Mouse (Mus musculus) retina, postnatal 7 days (tissue): ENCODE results near the gene Nudt8.

ENCODE experiments used
- DNase-seq: peaks from one replicate; pipeline ENCODE4 v3.0.0-alpha.2; 2012; ENCODE audit warnings: low read depth, low spot score

Gene Nudt8

DNA sequence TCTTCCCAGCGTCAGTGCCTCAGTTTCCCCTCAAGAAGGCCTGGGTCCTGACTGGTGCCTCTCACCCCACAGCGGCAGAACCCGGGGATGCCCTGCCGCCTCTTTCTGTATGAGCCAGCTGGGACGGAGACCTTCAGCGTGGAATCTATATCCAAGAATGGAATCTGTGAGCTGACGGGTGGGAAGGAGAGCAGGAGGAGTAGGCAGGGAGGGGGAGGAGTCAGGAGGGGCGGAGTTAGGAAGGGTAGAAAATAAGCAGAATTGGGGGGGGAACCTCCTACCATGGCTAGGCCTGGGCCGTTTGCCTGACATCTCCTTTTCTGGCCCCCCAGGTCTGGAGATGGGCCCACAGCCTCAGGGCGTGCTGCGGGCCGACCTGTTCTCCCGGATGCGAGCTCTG is 12.3 kb upstream of the Nudt8 start:
- no peak for DNase-seq

DNA sequence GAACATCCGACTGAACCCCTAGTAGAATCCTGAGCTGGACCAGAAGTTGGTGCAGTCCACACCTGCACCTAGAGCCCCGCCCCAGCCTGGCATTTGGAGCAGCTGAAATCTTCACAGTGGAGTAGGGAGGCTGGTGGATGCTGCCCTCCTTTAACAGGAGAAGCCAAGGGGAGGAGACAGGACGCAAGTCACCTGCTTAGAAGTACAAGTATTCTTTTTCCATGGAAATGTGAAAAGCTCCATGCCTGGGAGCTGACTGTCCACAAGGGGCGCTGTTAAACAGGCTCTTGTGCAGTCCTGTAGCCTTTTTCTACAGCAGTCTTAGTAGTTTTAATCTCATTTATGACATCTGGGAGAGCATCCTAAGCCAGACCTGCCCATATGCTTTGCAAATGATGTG is 11.6 kb upstream of the Nudt8 start:
- DNase-seq, result no peak

DNA sequence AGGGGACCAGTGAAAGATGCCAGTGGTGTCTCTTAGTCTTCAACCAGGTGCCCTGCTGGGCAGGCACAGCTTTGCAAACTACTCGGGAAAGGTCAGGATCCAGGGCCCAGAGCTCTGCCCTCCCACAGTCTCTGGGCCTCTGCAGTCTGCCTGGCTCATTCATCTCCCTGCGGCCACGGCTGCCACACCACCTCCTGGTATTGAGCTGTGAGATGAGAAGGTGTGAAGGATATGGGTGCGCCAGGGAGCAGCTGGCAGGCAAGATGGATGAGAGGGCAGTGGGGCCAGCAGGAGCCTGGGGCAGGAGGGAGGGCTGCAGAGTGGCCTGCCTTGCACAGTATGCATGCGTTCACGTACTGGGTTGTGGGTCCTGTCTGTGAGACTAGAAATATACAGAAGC is 9.6 kb upstream of the Nudt8 start:
- DNase-seq, result no peak

DNA sequence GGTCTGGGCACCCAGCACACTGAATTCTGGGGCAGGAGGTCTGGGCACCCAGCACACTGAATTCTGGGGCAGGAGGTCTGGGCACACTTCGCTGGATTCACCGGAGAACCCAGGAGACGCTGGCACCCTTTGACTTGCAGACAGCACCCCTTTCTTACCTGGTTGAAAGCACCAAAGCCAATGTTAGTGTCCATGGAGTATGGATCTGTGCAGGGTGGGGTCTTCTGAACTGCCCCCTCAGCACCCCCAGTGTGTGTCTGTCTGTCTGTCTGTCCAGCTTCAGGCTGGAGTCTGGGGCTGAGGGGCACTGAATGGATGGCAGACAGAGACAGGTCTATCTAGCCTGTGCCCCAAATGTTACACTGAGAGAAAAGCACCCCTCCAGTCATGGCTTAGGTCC is 8.8 kb upstream of the Nudt8 start:
- no peak for DNase-seq

DNA sequence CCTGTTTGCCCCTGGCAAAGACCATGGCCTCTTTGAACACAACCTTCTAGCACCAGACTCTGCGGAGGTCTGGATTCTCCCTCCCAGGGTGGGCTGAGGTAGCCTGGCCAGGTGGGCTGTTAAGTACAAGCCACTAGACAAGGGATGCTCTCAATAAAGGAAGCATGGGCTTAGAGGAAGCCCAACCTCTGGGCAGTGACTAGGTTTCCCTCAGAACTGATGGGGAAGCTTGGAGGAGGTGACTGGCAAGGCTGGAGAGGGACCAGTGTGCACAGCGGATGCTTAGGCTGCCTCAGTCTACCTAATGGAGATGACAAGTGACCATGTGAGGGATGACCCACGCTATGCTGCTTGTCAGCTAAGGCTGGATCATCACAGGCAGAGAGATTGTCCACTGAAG is 8.4 kb upstream of the Nudt8 start:
- DNase-seq, result no peak

DNA sequence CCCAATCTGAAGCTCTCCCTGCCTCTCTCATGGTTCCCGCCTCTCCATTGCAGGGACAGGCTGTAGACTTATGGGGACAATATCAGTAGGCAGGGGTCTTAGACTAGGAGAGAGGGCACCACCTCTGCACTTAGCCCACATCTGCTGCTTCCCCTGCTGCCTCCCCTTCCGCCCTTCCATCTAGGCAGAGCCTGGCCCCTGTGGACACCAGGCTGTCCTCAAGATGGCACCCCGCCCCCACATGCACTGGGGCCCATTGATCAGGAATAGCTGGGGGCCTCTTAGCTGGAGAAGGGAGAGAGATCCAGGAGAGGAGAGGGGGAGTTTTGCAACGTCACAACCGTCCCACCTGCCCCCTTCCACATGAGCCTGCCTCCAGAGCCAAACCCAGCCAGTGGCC is 8.0 kb upstream of the Nudt8 start, which contains the start of gene Tbx10:
TSS of gene Tbx10 (plus strand) at position 337 of the 400 bp plus-strand sequence.
- DNase-seq, result no peak

DNA sequence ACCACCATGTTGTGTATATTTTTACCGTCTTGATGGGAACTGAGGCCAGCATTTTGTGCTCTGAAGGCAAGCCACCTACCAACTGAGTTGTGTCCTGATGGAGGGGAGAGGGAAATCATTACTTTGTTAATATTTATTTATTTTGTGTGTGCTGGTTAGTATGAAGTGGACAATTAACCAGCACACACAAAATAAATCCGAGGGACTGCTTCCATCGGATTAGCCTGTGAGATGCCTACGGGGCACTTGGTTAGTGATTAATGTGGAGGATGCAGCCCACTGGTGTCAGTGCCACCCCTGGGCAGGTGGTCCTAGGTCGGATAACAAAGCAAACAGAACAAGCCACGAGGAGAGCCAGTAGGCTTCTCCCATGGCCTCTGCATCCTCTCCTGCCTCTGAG is 5.4 kb upstream of the Nudt8 start:
- no peak for DNase-seq

DNA sequence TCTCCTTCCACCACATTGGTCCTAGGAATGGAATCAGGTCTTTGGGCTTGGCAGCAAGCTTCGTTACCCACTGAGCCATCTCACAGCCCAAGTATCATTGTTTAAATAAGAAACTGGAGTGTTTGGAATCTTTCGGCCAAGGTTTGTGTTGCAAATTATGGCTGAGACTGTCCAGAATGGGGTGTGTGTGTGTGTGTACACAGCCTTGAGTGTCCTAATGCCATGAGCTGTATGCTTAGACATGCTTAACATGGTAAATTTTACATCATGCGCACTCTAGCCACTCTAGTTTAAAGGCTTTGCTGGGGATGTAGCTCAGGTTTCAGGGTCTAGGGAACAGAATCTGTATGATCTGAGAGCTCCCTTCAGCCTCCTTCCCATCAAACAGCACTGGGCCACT is 4.9 kb upstream of the Nudt8 start:
- DNase-seq, result no peak

DNA sequence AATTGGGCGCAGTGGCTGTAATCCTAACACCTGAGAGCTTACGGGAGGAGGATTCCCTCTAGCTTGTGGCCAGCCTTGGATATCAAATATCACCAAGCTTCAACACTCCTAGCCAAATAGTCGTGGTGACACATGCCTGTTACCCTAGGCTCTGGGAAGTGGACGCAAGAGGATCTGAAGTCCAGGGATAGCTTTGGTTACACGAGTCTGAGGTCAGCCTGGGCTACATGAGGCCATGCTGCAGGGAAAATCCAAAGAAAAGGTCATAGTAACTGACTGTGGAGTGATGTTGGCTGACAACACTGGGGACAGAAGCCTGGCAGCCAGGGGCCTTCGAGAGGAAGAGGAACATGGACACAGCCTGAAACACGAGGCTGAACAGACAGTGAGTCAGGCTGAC is 4.3 kb upstream of the Nudt8 start:
- DNase-seq, result no peak

DNA sequence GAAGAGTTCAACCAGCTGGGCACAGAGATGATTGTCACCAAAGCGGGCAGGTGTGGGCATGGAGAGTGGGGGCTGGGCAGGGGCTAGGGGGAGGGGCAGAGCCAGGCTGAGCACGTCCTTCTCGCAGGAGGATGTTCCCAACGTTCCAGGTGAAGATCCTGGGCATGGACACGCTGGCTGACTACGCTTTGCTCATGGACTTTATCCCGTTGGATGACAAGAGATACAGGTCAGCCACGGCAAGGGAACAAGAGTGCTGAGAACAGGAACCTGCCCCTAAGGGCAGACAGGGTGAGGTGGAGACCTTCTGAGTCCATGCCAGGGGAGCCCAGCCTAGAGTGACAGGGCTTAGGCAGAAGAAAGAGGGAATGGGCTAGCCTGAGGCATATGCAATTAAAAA is 3.6 kb upstream of the Nudt8 start:
- no peak for DNase-seq

DNA sequence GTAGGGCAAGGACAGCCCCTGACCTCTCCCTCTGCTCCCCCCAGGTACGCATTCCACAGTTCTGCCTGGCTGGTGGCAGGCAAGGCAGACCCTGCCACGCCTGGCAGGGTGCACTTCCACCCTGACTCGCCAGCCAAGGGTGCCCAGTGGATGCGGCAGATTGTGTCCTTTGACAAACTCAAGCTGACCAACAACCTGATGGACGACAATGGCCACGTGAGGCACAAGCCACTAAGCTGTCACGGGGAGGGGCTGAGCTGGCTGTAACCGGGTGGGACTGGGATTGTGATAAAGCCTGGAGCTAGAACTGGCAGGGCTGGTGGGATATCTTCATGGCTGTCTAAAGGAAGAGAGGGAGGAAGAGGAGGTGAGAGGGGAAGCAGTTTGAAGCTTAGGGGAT is 3.1 kb upstream of the Nudt8 start:
- no peak for DNase-seq

DNA sequence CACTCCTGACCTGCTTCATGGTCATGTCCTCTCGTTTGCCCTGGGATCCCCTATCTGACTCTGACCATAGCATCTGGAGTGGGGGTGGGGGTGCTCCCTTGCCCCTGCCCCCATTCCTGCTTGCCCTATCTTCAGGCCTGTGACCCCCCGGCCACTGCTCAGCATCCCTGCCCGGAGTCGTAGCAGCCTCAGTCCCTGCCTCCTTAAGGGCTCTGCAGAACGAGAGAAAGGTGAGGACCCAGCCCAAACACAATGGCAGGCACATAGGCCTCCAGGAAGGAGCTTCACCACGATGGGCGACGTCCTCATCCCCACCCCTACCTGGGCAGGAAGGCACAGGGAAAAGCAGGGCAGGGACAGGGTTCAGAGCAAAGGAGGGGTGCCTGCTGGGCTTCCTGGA is 2.0 kb upstream of the Nudt8 start:
- DNase-seq, result no peak

DNA sequence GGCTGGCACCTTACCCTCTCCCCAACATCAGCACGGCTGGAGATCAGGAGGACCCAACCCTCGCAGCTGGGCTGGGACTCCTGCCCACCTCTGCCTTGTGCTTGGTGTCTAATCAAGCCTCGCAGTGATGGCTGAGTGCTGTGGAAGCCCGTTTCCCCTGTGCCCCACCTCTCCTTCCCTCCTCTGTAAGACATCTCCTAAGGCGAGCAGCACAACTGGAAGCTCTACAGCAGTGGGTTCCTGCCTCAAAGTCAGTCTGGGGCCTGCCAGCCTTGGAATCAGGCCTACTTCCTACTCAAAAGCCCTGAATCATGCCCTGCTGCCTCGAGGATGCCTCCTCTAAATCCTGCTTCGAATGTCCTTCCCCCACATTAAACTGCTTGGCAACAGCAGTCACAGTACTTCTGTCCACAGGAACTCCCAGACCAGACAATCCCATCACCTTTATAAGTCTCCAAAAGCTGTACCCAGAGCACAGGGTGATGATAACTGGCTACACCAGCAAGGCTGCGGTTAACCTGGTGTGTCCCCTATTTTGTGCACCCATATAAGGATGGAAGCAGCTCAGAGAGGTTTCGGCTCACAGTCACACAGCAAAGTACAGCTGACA is 1.2 kb upstream of the Nudt8 start:
- DNase-seq, result no peak

DNA sequence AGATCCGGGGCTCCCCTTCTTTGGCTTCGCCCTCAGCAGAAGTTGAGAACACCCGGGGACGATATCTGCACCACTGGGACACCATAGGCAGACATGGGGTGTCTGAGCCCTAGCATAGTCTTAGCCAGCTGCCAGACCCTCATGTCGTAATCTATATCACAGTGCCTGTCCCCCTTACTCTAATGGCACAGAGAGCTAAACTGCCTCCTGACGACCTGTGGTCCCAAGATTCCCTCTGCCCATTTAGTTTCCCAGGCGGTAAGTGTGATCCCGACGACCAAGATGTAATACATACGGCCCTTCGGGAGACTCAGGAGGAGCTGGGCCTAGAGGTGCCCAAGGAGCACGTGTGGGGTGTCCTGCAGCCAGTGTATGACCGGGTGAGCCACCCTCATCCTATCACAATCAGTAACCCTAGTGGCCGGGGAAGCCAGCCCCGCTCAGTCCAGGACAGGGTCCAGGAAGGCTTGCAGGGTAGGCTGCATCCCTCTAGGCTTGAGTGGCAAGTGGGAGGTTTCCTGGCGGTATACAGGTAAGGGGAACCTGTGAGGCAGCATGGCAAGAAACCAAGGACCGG is 657 bp downstream of the Nudt8 start:
- DNase-seq, result no peak

DNA sequence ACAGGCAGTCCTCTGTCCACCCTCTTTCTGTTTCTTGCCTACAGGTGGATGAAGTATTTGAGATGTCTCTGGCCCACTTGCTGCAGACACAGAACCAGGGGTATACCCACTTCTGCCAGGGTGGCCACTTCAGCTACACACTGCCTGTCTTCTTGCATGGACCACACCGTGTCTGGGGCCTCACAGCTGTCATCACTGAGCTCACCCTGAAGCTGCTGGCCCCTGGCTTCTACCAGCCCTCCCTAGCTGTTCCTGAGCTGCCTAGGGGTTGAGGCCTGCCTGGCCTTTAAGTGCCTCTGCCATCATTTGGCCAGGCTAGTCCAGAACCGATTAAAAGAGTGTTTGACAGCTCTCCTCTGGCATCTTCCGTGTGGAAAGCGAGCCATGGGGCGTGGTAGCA is 1.4 kb downstream of the Nudt8 start:
- DNase-seq, result no peak

DNA sequence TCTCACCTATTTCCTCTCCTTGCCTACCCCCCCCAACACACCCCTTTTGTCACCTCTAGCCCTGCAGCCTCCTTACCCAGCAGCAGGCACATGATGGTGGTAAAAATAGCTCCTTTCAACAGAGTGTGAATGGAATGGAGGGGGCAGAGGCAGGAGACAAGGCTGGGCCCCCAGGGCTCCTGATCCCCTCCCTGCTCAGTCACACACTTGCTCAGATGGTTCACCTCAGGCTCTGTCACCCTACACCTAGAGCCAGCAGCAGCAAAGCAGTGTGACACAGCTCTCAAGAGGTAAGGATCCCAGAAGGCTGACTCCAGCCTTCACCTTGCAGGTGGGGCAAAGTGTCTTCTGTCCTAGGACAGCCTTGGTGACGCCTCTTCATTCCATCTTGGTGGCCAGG is 2.7 kb downstream of the Nudt8 start, which contains the start of gene Doc2g:
TSS of gene Doc2g (plus strand) at position 202 of the 400 bp plus-strand sequence.
- DNase-seq, result no peak

DNA sequence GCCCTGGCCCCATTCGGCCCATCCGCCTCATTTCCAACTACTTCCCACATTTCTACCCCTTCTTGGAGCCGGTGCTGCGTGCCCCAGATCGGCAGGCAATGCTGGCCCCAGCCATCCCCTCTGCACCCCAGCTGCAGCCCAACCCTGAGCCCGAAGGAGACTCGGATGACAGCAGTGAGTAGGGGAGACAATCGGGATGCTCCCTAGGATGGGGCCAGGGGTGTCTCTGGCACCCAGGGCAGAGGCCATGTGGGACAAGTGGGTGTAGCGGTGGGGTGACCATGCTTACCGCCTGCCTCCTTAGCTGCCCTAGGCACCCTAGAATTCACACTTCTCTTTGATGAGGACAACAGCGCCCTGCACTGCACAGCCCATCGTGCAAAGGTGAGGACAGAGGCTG is 3.3 kb downstream of the Nudt8 start:
- no peak for DNase-seq

DNA sequence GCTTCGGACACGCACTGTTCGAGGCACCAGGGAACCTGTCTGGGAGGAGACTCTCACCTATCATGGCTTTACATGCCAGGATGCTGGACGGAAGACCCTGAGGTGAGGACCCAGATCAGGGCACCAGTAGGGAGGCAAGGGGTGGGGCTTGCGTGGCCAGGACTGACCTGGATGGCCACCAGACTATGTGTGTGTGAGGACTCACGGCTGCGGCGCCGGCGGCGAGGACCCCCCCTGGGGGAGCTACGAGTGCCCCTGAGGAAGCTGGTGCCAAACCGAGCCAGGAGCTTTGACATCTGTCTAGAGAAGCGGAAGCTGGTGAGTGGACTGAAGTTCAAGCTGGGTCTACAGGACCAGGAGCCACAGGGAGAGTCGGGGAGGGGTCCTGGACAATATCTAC is 4.0 kb downstream of the Nudt8 start:
- no peak for DNase-seq

DNA sequence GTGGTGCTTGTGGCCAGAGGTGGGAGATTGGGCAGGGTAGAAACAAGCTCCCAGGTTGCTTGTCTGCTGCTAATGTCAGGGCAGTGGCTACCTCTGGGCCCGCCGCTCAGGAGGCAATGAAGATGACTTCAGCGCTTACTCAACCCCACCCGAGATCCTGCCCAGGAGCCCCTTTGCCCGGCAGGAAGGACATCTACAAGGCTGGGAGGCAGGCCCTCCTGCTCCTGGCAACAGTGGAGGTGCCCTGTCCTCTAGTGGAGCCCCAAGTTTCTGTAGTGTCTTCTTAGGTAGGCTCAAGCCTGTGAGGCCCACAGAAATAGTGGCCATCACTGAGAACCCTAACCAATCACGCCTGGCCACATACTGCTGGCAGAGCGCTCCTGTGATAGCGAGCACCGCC is 4.7 kb downstream of the Nudt8 start:
- no peak for DNase-seq

DNA sequence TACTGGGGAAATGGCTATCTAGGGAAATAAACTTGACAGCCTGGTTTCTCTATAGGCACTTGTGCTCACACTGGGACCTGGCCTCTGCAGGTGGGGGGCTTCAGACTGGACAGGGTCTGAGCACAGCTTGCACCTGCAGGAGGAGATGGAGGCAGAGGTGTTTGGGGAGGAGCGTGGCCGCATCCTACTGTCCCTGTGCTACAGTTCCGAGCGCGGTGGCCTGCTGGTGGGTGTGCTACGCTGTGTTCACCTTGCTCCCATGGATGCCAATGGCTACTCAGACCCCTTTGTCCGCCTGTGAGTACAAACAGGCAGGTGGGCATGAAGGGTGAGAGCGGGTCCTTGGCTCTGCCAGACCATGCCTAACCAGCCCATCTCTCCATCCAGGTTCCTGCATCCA is 5.6 kb downstream of the Nudt8 start:
- DNase-seq, result no peak

DNA sequence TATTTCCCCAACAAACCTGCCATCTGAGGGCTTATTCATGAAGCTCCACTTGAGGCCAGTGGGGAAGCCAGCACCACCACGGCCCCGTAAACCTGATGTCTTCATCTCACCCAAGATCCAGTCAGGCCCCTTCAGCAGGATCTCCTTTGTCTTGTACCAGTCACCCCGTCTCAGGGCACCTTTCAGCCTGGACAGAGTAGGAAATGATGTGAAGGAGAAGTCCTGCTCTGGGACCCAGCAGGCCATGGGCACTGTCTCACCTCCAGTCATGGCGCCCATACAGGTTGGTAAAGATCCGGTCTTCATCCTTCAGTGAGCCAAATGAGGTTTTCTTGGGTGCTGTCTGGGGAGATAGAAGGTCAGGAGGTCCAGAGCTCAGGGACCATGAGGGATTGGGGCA is 10.7 kb downstream of the Nudt8 start:
- DNase-seq, result no peak

DNA sequence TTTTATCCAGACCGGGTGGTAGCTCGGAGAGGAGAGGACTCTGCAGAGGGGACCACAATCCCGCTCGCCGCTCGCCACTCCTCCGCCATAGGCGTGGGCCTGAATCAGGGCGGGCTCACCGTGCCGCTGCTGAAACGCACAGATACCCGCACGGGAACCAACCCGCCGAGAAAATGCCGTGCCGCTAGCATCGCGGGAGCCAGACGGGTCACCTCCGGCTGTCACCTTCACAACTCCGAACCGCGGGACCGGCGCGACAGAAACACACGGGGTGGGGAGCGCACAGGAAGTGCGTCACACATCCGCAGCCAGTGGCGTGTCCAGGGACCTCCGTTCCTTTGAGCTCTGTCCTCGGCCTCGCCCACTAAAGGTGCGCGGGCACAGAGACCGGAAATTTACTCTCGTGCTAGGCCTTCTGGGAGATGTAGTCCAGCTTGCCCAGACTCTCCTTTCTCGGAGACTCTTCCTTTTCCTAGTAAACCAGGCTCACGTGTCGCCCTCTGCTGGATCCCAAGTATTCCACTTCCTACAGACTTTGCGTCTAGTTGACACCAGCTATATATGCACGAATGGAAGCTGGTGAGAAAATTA is 12.1 kb downstream of the Nudt8 start, which contains the start of gene Ndufv1:
TSS of gene Ndufv1 (minus strand) at position 375 of the 591 bp plus-strand sequence.
- peak; percentile 97 for DNase-seq

DNA sequence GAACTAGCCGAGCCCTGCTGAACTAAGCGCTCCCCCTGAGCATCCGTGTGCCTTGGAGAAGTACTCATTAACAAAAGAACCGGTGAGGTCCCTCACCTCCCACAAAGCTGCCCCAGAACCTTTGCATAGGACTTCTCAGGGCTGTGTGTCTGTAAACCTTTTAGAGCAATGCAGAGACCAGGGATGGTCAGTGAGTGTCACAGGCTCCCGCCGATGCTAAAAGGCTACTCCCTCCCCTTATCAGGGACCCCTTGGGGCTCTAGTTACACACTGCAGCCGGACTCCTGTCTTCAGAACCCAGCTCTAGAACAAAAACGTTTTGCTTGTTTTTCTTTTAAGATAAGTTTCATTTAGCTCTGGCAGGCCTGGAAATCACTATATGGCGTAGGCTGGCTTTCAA is 12.7 kb downstream of the Nudt8 start:
- no peak for DNase-seq
